Mouse (Mus musculus): ENCODE results near the gene Dgkd. TPM values are rescaled to one million over a fixed set of nuclear protein-coding genes. Genes with fewer than 3 reads are reported as not detected.
A peak's percentile ranks its signal among the peaks of the same experiment; 100 is the strongest.

Dgkd gene
- total and polyA plus RNA-seq, 3 experiments: 29.5 to 135 (median 39.5) TPM

DNA sequence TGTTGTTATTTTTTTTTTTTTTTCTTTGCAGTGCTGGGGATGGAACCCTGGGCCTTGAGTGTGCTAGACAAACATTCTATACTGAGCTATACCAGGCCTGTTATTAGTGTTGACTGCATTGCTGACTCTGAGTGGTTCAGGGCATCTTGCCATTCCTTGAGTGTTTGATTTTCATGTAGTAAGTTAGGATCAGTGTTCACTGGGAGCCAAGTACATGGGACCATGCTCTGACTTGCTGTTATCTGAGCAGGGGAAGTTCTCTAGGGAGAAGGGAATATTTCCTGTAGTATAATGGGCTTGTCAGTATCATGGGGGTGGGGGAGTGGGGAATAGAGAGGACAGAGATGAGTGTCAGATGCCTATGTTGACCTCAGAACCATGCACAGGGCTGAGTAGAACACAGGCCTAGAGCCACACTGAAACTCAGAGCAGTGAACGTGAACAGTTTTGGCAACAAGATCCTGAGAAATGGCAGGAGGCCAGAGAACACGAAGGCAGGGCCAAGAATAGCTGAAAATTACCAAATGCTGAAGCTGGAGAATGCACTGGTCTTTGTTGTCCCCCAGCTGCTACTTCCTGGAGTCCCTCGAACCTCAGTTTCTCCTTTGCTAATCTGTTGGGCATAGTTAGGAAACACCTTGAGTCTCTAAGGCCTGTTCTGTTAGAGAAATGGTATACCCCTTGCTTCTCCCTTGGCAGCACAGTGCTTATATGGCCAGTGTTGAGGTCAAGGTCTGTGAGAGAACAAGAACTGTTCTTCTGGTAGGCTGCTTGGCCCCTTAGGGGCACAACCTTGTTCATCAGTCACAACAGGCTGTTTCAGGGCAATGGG is 26.6 kb downstream of the Dgkd start:
- H3K27ac ChIP-seq (ENCODE audit: control insufficient read depth, low read depth, low read length): no peak overlapping the region
- H3K9ac ChIP-seq (ENCODE audit: control insufficient read depth, low read depth, low read length, poor library complexity, severe bottlenecking): no peak overlapping the region
- peaks cover 11 to 35% of the 10 kb centered on the region in 2 experiments for H3K4me1 ChIP-seq (ENCODE audit: control insufficient read depth in 1 of 2, insufficient read depth in 2 of 2, low read length in 2 of 2)
- no peaks in the 10 kb centered on the region for H3K27me3 ChIP-seq (ENCODE audit: control insufficient read depth in 1 of 2, insufficient read depth in 2 of 2, low read length in 2 of 2)
- H3K9me3 ChIP-seq (replicated peaks; ENCODE audit: insufficient read depth, low read length): no peaks in the 10 kb centered on the region
- DNase-seq (ENCODE audit: low read depth, low spot score): peak; percentile 35
- H3K79me2 ChIP-seq (ENCODE audit: control insufficient read depth, insufficient read depth, low read length, poor library complexity): peaks cover 41% of the 10 kb centered on the region
- no peak overlapping the region for H3K4me3 ChIP-seq (ENCODE audit: control insufficient read depth in 1 of 2, insufficient read depth in 1 of 2, low read depth in 2 of 2, low read length in 2 of 2)
- TF ChIP-seq ZMIZ1 (IDR thresholded peaks at IDR 0.05; ENCODE audit: low read depth, low read length) (no peak), MYC (IDR thresholded peaks at IDR 0.05; ENCODE audit: low read depth, low read length) (no peak), GATA1 (IDR thresholded peaks at IDR 0.05; ENCODE audit: low read depth, low read length) (no peak), ETS1 (IDR thresholded peaks at IDR 0.05; ENCODE audit: low read depth, low read length) (no peak), CHD1 (IDR thresholded peaks at IDR 0.05; ENCODE audit: low read depth, low read length) (no peak), POLR2A (IDR thresholded peaks at IDR 0.05; ENCODE audit: control insufficient read depth in 1 of 2, insufficient read depth in 1 of 2, low read depth in 1 of 2, low read length in 2 of 2, poor library complexity in 1 of 2) (no peak), E2F4 (IDR thresholded peaks at IDR 0.05; ENCODE audit: borderline replicate concordance, low read depth, low read length) (no peak), ZNF384 (IDR thresholded peaks at IDR 0.05; ENCODE audit: low read depth, low read length) (no peak)
- H3K36me3 ChIP-seq (ENCODE audit: control insufficient read depth in 1 of 2, insufficient read depth in 2 of 2, low read length in 2 of 2): peaks cover 8 to 41% of the 10 kb centered on the region in 2 experiments

DNA sequence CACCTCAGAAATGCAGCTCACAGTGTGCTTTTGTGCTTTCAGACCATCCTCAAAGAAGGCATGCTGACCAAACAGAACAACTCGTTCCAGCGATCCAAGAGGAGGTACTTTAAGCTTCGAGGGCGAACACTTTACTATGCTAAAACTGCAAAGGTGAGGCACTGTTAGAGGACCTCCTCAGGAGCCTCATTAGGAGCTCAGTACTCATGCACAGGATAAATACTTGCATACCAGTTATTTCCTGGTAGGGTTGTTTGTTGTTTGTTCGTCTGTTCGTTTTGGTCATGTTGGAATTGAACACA is 27.2 kb downstream of the Dgkd start:
- no peak overlapping the region for H3K27ac ChIP-seq (ENCODE audit: control insufficient read depth, low read depth, low read length)
- H3K27me3 ChIP-seq (ENCODE audit: control insufficient read depth in 1 of 2, insufficient read depth in 2 of 2, low read length in 2 of 2): no peaks in the 10 kb centered on the region
- peaks cover 11 to 41% of the 10 kb centered on the region in 2 experiments for H3K36me3 ChIP-seq (ENCODE audit: control insufficient read depth in 1 of 2, insufficient read depth in 2 of 2, low read length in 2 of 2)
- DNase-seq (ENCODE audit: low read depth, low spot score): no peak
- H3K9me3 ChIP-seq (replicated peaks; ENCODE audit: insufficient read depth, low read length): no peaks in the 10 kb centered on the region
- H3K4me1 ChIP-seq (ENCODE audit: control insufficient read depth in 1 of 2, insufficient read depth in 2 of 2, low read length in 2 of 2): peaks cover 11 to 32% of the 10 kb centered on the region in 2 experiments
- no peak overlapping the region for H3K9ac ChIP-seq (ENCODE audit: control insufficient read depth, low read depth, low read length, poor library complexity, severe bottlenecking)
- peaks cover 38% of the 10 kb centered on the region for H3K79me2 ChIP-seq (ENCODE audit: control insufficient read depth, insufficient read depth, low read length, poor library complexity)
- TF ChIP-seq E2F4 (IDR thresholded peaks at IDR 0.05; ENCODE audit: borderline replicate concordance, low read depth, low read length) (no peak), CHD1 (IDR thresholded peaks at IDR 0.05; ENCODE audit: low read depth, low read length) (no peak), JUND (IDR thresholded peaks at IDR 0.05; ENCODE audit: low read depth, low read length) (no peak), GABPA (IDR thresholded peaks at IDR 0.05; ENCODE audit: low read depth, low read length) (no peak), TBP (IDR thresholded peaks at IDR 0.05; ENCODE audit: low read depth, low read length) (no peak)
- H3K4me3 ChIP-seq (ENCODE audit: control insufficient read depth in 1 of 2, insufficient read depth in 1 of 2, low read depth in 2 of 2, low read length in 2 of 2): no peak overlapping the region

DNA sequence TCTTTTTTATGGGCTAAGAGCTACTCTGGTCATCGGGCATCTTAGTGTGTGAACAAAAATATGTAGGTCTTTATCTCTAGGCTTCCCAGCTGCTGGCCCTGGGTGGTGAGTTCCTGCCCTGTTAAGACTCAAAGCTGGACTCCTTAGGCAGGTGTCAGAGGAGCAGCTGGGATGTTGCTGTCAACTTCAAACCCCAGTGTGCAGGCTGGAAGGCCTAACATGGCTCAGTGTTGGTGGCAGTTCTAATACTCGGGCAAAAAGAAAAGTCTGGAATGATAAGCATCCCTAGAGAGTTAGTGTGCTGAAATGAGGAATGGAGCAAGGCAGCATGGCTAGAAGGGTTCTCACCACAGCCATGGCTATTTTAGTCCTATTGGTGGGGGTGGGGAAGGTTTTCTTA is 27.8 kb downstream of the Dgkd start:
- no peak overlapping the region for H3K9ac ChIP-seq (ENCODE audit: control insufficient read depth, low read depth, low read length, poor library complexity, severe bottlenecking)
- no peaks in the 10 kb centered on the region for H3K27me3 ChIP-seq (ENCODE audit: control insufficient read depth in 1 of 2, insufficient read depth in 2 of 2, low read length in 2 of 2)
- peaks cover 11 to 41% of the 10 kb centered on the region in 2 experiments for H3K36me3 ChIP-seq (ENCODE audit: control insufficient read depth in 1 of 2, insufficient read depth in 2 of 2, low read length in 2 of 2)
- peaks cover 11 to 31% of the 10 kb centered on the region in 2 experiments for H3K4me1 ChIP-seq (ENCODE audit: control insufficient read depth in 1 of 2, insufficient read depth in 2 of 2, low read length in 2 of 2)
- H3K27ac ChIP-seq (ENCODE audit: control insufficient read depth, low read depth, low read length): no peak overlapping the region
- H3K4me3 ChIP-seq (ENCODE audit: control insufficient read depth in 1 of 2, insufficient read depth in 1 of 2, low read depth in 2 of 2, low read length in 2 of 2): no peak overlapping the region
- H3K79me2 ChIP-seq (ENCODE audit: control insufficient read depth, insufficient read depth, low read length, poor library complexity): peaks cover 36% of the 10 kb centered on the region
- no peaks in the 10 kb centered on the region for H3K9me3 ChIP-seq (replicated peaks; ENCODE audit: insufficient read depth, low read length)
- no peak for DNase-seq (ENCODE audit: low read depth, low spot score)
- TF ChIP-seq UBTF (IDR thresholded peaks at IDR 0.05; ENCODE audit: borderline replicate concordance, insufficient read depth, low read depth, low read length) (no peak), CHD1 (IDR thresholded peaks at IDR 0.05; ENCODE audit: low read depth, low read length) (no peak), GATA1 (IDR thresholded peaks at IDR 0.05; ENCODE audit: low read depth, low read length) (no peak), MEF2A (IDR thresholded peaks at IDR 0.05; ENCODE audit: extremely low read depth, insufficient replicate concordance, low read depth, low read length, poor library complexity, severe bottlenecking) (no peak), BHLHE40 (IDR thresholded peaks at IDR 0.05; ENCODE audit: borderline replicate concordance, low read depth, low read length) (no peak), HCFC1 (IDR thresholded peaks at IDR 0.05; ENCODE audit: low read depth, low read length) (no peak), POLR2AphosphoS2 (IDR thresholded peaks at IDR 0.05; ENCODE audit: low read length) (no peak), MYC (IDR thresholded peaks at IDR 0.05; ENCODE audit: low read depth, low read length) (no peak), SMC3 (IDR thresholded peaks at IDR 0.05; ENCODE audit: low read depth, low read length) (no peak), MAZ (IDR thresholded peaks at IDR 0.05; ENCODE audit: low read depth, low read length) (no peak), RCOR1 (IDR thresholded peaks at IDR 0.05; ENCODE audit: low read depth, low read length) (no peak), ELF1 (IDR thresholded peaks at IDR 0.05; ENCODE audit: low read depth, low read length) (no peak), NELFE (IDR thresholded peaks at IDR 0.05; ENCODE audit: low read depth, low read length) (no peak), MXI1 (IDR thresholded peaks at IDR 0.05; ENCODE audit: low read depth, low read length) (no peak), RAD21 (IDR thresholded peaks at IDR 0.05; ENCODE audit: low read depth, low read length) (no peak), EP300 (IDR thresholded peaks at IDR 0.05; ENCODE audit: low read depth in 1 of 2, low read length in 2 of 2) (no peak), TBP (IDR thresholded peaks at IDR 0.05; ENCODE audit: low read depth, low read length) (no peak), MAX (IDR thresholded peaks at IDR 0.05; ENCODE audit: low read length) (no peak)

All from MEL (cell line).